Mouse (Mus musculus): Measurements from ENCODE around the gene Crybg1.

DNA sequence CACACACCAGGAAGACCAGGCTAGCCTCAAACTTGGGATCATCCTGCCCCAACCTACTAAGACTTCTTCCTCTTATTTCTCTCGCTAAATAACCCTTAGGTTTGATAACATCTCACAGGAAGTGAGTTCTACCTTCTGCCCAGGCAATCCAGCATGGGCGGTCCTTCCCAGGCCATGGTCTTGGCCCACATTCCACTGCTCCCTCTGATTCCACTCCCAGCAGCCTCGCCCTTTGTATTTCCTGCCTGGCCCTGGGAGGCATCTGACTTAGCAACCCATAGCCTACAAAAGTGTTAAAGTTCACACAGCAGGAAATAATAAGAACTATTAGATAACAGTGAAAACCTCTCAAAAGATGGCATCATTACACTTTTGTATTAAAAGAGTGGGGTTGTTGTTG lies 171.3 kb downstream of the Crybg1 start:
- TF ChIP-seq CTCF (IDR thresholded peaks at IDR 0.05; ENCODE audit: insufficient read depth, low read length) (no peak), POLR2A (IDR thresholded peaks at IDR 0.05; ENCODE audit: borderline replicate concordance, extremely low read depth, low read depth, low read length) (no peak)
